Mouse (Mus musculus) gastrocnemius, postnatal 25 days (tissue): ENCODE measurements around the gene Efr3b. TPM values are rescaled to one million over a fixed set of nuclear protein-coding genes. Genes with fewer than 3 reads are reported as not detected.

Experiments
- total RNA-seq, 2 experiments: library from RNA; stranded (reverse); gene quantifications; 1 replicate in 1 of 2; 2 replicates in 1 of 2; pipeline ENCODE4 v1.2.3; 2021

Gene Efr3b
- total RNA-seq, 2 experiments from 2014 or later = 3.1 to 6.0 TPM

Other genes starting within 250 kb of the Efr3b start
- 100 to 1,000 TPM; 107 to 110 TPM for gene Dnmt3a, start 232.9 kb downstream of the Efr3b start, total RNA-seq
- under 1 TPM in 1 of 2 experiments, not detected in 1; 0.46 TPM for gene Pomc, start 84.0 kb downstream of the Efr3b start, total RNA-seq
- gene Dnajc27, start 43.7 kb upstream of the Efr3b start, total RNA-seq = 10 to 100 TPM; 27.0 to 35.2 TPM
- gene Adcy3, start 94.2 kb upstream of the Efr3b start, total RNA-seq = 1 to 10 TPM; 1.8 to 2.4 TPM
- 1 to 10 TPM; 4.0 to 4.5 TPM for gene Ptrhd1, start 195.1 kb upstream of the Efr3b start, total RNA-seq
- 1 to 10 TPM; 1.5 to 1.8 TPM for gene Cenpo, start 195.4 kb upstream of the Efr3b start, total RNA-seq